Mouse (Mus musculus): ENCODE data around the gene Lilra6.
"Not testable (repeated sequence)": the region's sequence is repeated elsewhere in the genome, so short reads cannot be mapped to it uniquely, and the experiment has no call there.

The Lilra6 gene

DNA sequence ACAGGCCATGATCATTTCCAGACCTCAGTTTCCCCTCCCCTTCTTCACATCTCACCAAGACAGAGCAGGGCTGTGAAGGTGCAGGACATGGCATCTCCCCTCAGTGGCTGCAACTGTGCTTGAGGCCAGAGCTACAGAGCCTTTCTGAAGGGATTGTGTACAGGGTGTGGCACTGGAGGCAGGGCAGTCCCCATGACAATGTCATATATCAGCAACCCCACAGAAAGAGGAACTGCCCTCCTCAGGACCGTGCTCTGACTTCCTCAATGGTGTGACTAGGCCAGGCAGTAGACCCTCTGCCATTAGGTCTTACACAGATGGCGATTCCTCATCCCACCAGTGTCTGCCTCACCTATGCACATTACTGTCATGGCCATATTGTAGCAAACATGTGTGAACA lies at the start of gene Lilra6:
TSS of gene Lilra6 (minus strand) at position 117 of the 400 bp plus-strand sequence.
- in situ Hi-C loops (cut with MboI; ENCODE audit: unreplicated experiment in 2 of 2) = not testable (repeated sequence)

DNA sequence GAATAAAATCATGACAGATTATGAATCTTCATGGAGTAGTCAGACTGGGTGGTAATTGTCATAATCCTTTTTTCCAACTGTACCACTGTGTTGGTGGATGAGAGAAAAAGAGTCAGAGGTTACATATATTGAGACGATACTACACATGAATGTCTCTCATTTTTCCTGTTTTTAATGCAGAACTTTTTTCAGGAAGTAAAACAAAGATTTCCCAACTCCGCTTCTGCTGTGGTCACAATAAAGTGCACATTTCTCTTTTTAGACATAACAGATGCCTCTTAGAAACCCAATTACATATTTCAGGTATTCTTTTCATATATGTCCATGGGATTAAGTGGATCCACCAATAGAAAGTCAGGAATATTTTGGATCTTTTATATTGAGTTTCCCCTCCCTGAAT lies 46.7 kb upstream of the Lilra6 start:
- in situ Hi-C loops (cut with MboI; ENCODE audit: unreplicated experiment in 2 of 2) = no loop called here

DNA sequence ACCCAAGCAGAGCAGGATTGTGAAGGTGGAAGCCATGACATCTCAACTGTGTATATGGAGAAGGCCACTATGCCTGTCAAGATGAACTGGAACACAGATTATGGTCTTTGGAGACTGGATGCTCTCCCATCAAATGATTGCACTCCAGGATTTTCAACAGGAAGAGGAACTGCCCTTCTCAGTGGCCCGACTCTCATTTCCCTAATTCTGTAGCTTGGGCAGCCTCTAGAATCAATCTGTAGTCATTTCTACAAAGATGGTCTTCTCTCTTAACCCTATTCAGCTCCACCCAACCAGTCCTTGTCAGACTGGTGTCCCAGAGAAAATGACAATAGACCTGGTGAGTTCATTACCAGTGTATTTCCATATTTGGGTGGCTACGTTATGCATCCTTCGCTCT lies 42.1 kb upstream of the Lilra6 start:
- in situ Hi-C loops (cut with MboI; ENCODE audit: unreplicated experiment in 2 of 2) = no loop called here

DNA sequence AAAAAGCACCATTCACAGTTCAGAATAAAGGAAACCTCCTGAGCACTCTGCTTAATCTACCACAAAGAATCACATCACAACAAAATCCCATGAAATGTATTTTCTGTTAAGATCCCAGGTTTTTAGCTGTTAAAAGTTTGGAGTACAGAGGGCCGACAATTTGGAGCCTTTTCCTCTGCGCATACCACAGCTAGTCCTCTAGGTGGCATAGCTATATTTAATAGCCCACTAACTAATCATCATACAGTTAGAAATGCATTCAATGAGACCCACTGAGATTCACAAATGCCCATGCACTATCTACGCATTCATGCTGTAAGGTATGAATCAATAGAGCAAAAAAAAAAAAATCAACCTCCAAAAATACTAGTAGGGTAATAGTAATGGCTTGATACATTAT lies 33.9 kb upstream of the Lilra6 start:
- in situ Hi-C loops (cut with MboI; ENCODE audit: unreplicated experiment in 2 of 2) = no loop called here

GRCm38 (mm10) chr7:3948223-3948622 lies 32.9 kb upstream of the Lilra6 start:
- in situ Hi-C loops (cut with MboI; ENCODE audit: unreplicated experiment in 2 of 2) = no loop called here

DNA sequence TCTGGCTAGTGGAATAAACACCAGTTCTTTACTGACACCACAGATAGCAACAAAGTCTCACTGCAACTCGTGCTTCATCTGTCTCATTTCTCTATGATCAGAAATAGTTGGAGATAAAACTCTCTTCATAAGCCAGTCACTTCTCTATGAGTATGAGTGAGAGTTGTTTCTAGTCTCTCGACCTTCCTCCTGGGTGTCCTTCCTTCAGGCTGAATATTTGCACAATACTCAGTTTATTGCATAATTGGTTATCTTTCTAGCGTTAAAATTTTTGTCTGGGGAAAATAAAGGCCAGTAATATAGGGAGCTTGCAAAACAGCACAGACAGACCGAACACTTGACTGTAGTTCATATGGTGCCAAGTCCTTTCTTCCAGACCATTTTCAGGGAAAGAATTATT lies 30.8 kb upstream of the Lilra6 start:
- in situ Hi-C loops (cut with MboI; ENCODE audit: unreplicated experiment in 2 of 2) = no loop called here

GRCm38 (mm10) chr7:3940915-3941314 lies 25.6 kb upstream of the Lilra6 start:
- in situ Hi-C loops (cut with MboI; ENCODE audit: unreplicated experiment in 2 of 2) = no loop called here

DNA sequence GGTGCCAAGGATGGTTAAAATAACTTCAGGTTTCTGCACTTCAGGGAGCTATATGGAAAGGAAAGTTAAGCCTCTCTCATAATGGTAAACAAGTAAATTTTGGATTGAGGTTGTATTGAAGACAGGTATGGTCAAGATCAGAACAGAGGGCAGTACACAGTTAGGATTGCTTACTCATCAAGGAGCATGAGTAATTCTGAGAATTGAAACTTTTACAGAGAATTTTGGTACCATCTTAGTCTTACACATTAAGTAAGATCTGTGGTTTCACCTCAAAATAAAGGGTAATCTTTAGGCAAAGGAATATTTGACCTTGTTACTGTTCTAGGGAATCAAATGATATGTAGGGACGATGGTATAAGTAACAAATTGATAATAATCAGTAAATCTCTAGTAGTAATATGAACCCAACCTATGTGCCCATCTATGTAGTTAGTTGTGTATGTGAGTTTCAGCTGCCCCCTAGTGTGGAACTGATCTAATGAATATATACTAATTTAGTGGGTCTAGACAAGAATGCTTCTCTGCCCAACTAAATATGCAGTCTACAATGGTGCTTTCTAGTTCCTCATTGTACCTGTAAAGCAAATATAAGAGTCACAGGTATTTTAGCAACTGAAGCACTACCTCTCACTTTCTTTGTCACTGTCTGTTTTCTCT lies 24.7 kb upstream of the Lilra6 start:
- in situ Hi-C loops (cut with MboI; ENCODE audit: unreplicated experiment in 2 of 2) = no loop called here

GRCm38 (mm10) chr7:3935473-3935872 lies 20.2 kb upstream of the Lilra6 start:
- in situ Hi-C loops (cut with MboI; ENCODE audit: unreplicated experiment in 2 of 2) = not testable (repeated sequence)

DNA sequence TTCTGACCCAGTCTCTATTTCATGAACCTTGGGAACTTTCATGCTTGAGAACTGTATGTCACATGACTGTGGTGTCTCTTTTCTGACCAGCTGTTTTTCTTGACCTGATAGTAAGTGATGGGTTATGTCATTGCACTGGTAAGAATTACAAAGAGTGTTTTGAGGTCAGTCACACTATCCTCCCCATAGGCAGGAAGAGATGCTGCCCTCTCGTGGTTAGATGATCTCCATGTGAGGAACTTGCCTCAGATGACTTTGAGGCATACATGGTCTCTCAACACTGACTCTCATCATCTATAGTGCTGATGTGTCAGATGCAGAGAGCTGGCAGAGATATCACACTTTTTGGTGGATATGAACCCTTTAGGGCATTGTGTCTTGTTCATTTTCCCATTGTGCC lies 11.6 kb downstream of the Lilra6 start:
- in situ Hi-C loops (cut with MboI; ENCODE audit: unreplicated experiment in 2 of 2) = loop anchor here in 1 of 2 experiments (10.0 kb wide), 1 partner anchor 79 kb away; the partner anchor contains the start of gene Gm15448

GRCm38 (mm10) chr7:3898036-3898590 lies 17.2 kb downstream of the Lilra6 start, which contains the start of gene Gm14548:
Gene Gm14548, minus strand, starts transcription at chr7:3898120.
- in situ Hi-C loops (cut with MboI; ENCODE audit: unreplicated experiment in 2 of 2) = not testable (repeated sequence)

GRCm38 (mm10) chr7:3875032-3875431 lies 40.3 kb downstream of the Lilra6 start:
- in situ Hi-C loops (cut with MboI; ENCODE audit: unreplicated experiment in 2 of 2) = not testable (repeated sequence)
